Mouse (Mus musculus) heart, postnatal 14 days (tissue): ENCODE measurements around the gene Xcr1. TPM values are rescaled to one million over a fixed set of nuclear protein-coding genes. Genes with fewer than 3 reads are reported as not detected.

Experiments used
- DNase-seq, 2 experiments: peaks; one replicate each; pipeline ENCODE4 v3.0.0; 2021 to 2022
- intact Hi-C: fragments of 180-260 bp; cut with DNase I; formaldehyde crosslinking; loops from one replicate; pipeline ENCODE4 v1.15.1; 2025
- long read RNA-seq, 2 experiments: library from polyadenylated mRNA; stranded (forward); transcript quantifications; one replicate each; pipeline ENCODE4 v2.0.0; 2021
- total RNA-seq, 2 experiments: library from RNA; stranded (reverse); gene quantifications; 2 replicates each; pipeline ENCODE4 v1.2.3; 2021

The Xcr1 gene
- under 1 TPM in 1 of 2 experiments, not detected in 1; 0.05 TPM for total RNA-seq
- long read RNA-seq, experiment 1, full-length matches to known transcripts = 1 of 1 reads
- long read RNA-seq, experiment 1, partial matches to known transcripts = 0 of 1 reads
- long read RNA-seq, experiment 1, other reads (novel, unspliced or antisense) = 0 of 1 reads
- long read RNA-seq, experiment 2 = 0 reads

DNA sequence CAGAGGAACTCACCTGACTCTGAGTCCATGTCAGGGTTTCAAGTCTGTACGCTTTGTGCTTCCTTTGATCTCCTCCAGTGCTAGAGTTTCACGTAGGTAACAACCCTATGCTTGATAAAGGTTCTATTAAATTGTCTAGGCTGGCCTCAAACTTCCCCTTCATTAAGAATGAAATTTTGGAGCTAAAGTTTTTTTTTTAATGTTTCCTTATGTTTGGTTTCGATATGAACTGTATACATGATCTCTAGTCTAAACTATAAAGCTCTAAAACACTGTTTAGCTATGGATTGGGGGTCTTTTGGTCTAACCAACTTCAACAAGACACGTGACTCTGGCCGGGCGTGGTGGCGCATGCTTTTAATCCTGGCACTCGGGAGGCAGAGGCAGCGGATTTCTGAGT, at the start of gene Xcr1:
Xcr1 (minus strand) TSS at position 101 of the 400 bp plus-strand sequence.
- intact Hi-C loops = no loop called here
- no peak for DNase-seq

DNA sequence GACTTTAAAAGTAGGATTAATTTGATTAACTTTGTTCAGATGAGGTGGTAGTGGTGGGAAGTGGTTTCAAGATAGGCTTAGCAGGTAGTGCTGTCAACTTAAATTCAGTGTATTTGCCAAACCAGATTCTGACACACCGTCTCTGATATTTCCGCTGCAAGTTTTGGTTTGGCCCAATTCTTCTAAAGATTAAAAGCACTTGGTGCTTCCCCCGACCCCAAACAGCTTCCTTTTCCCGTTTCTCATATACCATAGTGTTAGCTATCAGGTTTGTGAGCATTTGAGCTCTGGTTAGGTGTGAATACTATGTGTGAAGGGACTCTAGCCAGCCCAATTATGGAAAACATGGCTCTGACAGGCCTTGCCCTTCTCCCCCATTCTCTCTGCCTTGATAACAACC, 10.2 kb upstream of the Xcr1 start:
- no peak for DNase-seq
- intact Hi-C loops = no loop called here

DNA sequence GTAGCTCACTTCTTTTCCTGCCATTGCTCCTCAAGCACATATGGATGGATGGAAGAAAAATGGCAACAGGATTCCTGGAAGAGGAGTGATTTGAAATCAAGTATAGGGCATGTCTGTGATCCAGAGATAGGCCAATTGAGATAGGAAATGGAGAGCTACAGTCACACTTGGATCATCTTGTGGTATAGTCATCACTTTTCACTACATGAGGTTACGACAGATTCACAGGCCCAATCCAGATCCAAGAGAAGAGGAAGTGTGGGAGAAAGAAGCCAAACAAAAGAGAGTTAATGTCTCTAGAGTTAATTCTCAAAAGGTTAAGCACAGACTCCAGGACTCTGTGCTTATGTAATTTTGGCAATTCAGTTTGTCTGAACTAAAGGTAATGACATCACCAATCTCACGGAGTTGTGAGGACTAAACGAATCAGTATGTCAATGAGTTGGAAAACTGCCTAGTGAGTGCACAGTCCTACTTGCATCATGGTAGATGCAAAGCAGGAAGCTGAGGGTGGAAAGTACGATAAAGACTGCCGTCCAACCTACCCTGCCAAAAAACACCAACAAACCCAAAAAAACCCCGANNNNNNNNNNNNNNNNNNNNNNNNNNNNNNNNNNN, 7.4 kb upstream of the Xcr1 start:
- no peak for DNase-seq
- intact Hi-C loops = no loop called here

DNA sequence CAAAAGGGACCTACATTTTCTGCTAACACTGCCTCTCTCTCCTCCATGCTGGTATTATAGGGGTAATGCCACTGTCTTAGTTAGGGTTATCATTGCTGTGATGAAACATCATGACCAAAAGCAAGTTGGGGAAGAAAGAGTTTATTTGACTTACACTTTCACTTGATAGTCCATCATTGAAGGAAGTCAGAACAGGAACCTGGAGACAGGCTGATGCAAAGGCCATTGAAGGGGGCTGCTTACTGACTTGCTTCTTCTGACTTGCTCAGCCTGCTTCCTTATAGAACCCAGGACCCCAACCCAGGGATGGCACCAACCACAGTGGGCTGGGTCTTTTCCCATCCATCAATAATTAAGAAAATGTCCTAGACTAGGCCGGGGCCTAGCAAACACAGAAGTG, 1.8 kb upstream of the Xcr1 start:
- DNase-seq = no peak
- intact Hi-C loops = no loop called here

DNA sequence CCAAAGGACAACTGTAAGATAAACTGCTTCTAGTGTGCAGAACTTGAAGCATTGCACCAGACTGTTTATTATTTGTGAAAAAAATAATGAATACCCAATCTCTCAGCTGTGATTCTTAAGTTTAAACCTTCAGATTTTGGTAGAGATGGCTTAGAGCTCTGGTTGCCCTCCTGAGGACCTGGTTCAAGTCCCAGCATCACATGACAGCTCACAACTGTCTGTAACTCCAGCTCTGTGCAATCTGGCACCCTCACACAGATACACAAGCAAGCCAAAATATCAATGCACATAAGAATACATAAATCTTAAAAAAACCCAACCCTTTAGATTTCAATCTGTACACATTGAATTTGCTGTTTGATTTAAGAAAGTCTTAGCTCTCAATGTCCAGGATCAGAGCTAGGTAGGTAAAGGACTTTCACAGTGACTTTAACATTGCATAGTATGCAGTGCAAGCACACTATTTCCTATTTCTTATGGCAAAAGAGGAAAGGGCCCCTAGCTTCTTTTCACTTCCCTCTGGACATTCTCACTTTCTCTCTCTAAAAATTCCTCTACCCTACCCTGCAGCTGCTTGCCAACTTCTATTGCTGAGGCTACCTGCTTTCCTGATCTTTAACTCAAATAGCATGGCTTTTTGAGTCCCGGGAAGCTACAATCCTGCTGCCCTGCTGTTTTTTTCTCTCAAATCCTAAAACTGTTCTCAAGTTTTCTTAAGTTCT, 1.2 kb upstream of the Xcr1 start:
- intact Hi-C loops = no loop called here
- DNase-seq = no peak

DNA sequence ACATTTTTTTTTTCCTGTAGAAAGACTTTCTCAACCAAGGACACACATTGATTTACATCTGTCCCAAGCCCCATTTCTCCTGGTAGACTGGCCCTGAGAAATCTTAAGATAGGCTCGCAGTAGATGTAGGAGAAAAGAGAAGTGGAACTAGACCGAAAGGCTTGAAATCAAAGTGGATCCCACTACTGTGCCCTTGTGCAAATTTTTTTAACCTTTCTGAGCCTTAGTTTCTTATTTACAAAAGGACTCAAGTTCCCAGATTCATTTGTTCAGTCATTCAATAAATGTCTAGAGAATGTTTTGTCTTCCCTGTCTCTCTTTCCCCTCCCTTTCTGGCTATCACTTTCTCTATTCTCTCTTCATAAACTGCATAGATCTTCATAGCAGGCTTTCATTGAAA, 5.0 kb downstream of the Xcr1 start:
- no peak for DNase-seq
- intact Hi-C loops = no loop called here

DNA sequence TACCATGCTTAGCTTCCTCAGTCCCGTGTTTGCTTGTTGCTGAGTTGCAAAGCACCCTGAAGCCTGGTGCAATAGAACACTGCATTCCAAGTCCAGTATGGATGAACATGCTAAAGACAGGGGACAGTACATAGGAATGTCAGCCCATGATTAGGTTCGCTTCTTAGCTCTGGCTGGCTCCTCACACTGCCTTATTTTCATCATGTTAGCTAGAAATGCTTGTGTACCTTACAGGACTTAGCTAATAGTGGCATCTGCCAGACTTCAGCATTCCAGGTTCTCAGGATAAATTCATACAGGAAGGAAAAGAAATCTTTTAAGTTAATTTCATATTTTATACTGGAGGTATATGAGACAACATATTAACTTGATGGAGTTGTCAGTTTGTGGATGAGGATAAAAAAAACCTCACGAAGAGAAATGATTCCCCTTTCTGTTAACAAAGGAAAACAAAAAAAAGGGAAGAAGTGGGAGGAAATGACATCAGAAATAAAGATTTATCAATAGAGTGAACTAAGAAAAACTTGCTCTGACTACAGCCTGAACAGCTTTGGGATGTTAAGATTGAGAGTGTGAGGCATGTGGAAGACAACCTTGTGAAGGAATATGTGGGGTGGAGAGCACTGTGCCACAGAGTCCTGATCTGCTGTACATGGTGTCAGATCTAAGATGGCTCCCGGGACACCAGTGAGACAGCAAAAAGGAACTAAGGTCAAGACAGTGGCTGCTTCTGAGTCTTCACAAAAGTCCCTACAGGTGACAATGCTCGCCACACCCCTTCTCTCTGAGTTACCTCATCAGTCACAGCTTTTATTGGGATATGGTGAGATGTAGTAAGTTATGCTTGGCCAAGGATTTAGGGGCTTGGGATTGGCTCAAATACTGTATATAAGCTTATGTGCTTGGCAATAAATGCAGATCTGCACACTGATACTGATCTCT, 9.1 kb downstream of the Xcr1 start:
- DNase-seq = no peak
- intact Hi-C loops = no loop called here

DNA sequence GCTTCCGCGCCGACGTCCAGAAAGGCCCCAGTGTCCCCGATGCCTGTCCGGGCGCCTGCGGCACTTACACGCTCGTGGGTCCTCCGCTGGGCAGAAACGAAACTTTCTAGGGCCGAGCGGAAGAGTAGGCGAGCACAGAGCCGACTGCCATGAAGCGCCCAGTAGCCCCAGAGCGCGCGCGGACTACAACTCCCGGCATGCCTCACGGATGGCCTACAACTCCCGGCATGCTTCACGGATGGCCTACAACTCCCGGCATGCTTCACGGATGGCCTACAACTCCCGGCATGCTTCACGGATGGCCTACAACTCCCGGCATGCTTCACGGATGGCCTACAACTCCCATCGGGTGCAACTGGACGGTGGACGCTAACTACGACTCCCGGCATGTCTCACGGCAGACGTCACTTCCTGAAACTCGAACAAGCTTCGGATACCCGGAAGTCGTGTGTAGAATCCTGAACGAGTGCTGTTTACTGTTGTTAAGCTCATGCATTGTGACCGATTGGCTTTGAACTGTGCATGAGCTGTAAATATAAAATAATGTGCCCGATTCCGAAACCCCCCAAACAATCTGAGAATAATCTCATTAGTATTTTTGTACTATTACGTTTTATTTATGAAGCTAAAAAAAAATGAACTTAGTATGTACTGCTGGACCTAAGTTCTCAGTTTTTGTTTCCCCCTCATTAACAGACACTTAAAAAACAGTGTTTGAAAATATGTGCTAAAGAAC, 9.9 kb downstream of the Xcr1 start, which contains the start of gene Fyco1:
Fyco1 (minus strand) TSS at position 187 of the 736 bp plus-strand sequence.
- intact Hi-C loops = no loop called here
- DNase-seq = peak; percentile 91 to 92

DNA sequence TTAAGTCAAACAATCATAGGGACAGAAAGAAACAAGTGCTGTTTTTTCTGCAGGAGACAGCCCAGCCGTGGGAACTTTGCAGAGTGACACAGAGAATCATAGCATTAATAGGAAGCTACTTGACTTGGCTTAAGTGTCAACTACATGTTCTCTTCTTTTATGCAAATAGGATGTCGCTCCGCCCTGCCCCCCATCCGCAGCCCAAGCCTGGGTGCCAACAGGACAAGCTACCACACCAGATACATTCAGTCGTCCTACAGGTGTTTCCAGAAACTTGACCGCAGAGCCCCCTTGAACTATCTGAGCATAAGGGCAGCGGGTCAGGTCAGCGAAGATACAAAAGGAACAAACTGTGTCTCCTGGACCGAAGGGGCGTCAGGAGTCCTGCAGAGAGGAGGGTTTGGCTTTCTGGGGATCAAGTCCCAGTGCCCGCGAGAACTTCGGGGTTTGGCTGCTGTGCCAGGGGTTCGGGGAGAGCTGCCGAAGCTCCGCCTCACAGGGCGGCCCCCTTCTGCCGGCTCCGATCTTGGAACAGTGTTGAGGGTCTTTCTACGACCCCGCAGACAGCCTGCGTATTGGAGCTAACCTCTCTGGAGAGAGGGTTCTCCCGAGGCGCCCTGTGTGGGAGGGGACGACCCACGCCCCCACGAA, 10.6 kb downstream of the Xcr1 start:
- intact Hi-C loops = no loop called here
- peak; percentile 61 to 71 for DNase-seq

DNA sequence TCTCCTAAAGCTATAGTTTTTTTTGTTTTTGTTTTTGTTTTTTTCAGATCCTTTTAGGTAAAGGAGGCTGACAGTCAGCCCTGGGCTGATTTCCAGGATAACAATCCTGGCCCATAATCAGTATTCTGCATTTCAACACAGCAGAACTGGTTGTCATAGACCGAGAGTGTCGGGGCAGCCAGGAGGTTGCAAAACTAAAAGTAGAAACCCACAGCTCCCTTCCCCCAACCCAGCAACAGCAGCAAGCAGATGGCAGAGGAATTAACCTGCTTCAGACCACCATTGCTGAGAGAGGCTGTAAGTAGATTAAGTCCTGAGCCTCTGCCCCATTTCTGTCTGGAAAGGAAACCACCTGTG, 11.1 kb downstream of the Xcr1 start:
- DNase-seq = peak; percentile 39 to 55
- intact Hi-C loops = no loop called here

DNA sequence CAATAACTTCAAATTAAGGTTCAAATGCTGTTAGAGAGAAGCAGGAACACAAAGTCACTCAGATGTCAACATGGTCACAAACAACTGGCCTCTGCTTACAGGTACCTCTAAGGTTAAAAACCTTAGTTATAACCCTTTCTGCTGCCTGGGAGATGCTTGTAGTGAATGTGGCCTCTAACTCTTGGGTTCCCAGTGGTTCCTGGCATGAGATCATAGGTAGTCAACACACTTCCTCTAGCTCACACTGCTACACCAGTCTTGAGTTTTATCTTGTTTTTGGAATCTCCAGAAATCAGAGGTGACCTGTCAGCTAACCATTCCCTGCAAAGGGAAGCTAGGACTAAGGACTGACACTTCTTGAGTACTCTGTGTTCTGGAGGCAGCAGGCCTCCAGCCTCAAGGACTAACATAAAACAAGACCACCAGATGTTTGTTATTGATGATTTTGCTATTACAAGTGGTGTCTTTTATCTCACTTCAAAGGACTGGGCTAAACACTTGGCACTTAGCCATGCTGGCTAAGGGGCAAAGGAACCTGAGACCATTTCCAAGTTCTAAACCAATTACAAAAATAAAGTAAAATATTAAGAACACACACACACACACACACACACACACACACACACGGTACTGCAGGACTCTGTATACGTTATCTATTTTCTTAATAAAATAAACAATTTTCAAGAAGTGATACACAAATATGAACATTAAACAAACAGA, 11.7 kb downstream of the Xcr1 start:
- intact Hi-C loops = loop anchor here (5.0 kb wide), 1 partner anchor 133 kb away; the partner anchor contains the start of gene Lztfl1
- DNase-seq = peak; percentile 18 to 26

DNA sequence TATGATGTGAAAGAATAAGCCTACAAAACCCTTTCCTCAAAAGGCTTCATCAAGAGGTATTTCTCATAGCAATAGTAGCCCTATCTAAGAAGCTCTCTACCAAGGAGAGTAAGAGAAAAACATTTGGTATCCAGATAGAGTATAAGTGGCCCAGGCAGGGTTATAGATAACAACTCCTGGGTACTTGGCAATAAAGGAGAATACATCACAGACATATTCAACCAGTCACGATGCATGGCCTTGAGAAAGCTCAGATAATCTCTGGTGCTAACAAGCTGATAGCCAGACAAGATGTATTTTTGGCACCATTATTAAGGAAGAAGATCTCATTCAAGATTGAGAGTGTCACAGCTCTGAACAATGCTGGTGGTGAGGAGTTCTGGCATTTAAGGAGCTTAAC, 15.3 kb downstream of the Xcr1 start:
- intact Hi-C loops = loop anchor here (5.0 kb wide), 1 partner anchor 129 kb away; the partner anchor contains the start of gene Lztfl1

DNA sequence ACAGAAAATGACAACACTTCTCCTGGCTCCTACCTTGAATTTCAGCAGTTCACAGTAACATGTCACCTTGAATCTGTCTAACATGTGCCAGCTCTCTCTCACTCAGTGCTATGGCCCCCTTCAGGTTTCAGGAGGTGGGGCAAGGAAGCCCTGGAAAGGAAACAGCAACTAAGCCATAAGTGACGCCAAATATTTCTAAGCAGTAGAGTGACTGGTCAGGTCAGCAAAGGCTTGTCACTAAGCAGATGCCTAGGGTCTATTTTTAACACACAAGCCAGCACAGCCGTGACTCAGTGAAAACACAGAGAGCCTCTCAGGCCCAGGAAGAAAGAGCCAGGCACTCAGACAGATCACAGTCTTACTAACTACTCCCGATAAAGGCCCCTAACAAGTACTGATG, 16.7 kb downstream of the Xcr1 start:
- intact Hi-C loops = loop anchor here (5.0 kb wide), 1 partner anchor 128 kb away; the partner anchor contains the start of gene Lztfl1
- peak; percentile 29 to 47 for DNase-seq

More for the DNA sequence above, 15.3 kb downstream of the Xcr1 start:
- no peak for DNase-seq

DNA sequence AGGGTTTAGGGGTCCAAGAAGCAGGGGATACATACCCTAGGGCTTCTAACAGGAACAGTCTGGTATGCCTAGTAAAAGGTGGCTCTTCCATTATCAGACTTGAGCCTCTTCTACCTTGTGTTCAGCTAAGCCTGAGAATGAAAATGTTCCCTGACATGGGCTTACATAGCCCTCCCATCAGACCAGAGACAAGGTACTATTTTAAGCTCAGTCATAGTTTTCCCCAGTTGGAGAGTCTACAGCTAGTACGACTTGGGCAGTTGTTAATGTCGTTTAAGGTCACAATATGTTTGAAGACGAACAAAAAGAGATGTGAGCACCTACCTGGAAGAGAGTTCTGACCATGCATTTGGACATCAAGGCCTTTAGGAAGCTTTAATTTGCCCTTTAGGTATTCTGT, 17.4 kb downstream of the Xcr1 start:
- DNase-seq = no peak
- intact Hi-C loops = no loop called here

DNA sequence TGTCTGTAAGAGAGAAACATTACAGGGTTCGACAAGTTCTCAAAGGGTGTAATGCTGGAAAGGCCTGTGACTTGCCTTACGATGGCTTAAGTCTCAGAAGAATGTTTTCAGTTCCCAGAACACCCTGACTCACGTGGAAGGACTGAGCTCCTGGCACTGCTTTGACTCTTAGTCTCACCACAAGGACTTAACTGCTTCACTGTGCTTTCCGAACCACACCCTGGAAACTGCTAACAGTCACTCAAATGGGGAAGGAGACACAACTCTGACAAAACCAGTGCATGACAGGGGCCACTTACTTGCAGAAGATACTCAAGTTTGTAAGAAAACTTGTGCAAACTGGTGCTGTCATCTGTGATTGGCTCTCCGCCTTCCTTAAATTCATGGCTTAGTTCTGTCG, 21.6 kb downstream of the Xcr1 start:
- intact Hi-C loops = no loop called here
- no peak for DNase-seq

DNA sequence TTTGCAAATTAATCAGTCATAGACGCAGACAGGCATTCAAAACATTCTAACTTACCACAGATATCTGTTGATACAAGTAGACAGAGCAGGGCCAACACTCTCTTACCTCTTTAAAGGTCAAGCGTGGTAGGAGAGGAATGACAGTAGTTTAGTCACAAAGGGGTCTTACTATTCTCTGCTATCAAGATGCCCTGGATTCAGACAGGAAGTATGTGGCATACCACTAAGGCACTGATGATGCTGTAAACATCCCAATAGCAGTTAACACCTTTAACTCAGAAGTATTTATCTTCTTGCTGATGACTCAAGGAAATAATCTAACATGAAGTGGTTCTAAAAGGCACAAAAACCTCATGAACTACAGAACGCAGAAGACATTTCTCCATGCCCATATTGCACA, 26.0 kb downstream of the Xcr1 start:
- no peak for DNase-seq
- intact Hi-C loops = no loop called here

DNA sequence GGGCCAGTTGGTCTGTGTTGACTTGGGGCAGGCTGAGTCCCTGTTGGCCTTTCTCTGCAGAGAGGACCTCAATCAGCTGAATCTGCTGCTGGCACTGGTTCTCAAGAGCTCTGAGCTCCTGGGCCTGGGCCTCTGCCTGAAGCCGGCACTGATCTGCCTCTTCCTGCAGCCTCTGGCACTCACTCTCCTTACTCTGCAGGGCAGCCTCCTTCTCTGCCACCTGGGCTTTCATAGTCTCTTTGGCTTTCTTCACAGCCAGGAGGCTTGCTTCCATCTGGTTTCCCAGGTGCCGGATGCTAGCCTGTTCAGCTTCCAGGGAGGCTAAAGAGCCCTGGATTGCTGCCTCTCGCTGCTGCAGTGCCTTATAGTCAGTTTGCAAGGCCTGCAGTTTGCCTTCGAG, 32.9 kb downstream of the Xcr1 start:
- no peak for DNase-seq
- intact Hi-C loops = no loop called here

DNA sequence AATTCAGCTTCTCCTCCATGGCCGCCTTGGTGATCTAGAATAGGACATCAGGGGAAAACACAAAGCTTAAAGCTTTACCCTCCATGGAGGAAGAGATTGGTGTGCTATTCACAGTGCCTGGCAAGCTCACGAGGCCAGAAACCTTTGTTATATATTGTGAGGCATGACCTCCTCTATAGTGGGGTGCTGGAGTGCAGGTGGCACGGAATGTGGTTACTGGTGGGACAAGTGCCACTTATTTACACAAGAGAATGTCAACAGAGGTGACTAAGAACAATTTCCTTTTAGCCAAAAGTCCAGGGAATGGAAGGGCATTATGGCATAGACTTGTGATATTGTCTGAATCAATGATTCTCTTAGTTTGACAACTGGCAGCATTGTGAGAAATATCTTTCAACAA, 35.2 kb downstream of the Xcr1 start:
- intact Hi-C loops = no loop called here
- no peak for DNase-seq

DNA sequence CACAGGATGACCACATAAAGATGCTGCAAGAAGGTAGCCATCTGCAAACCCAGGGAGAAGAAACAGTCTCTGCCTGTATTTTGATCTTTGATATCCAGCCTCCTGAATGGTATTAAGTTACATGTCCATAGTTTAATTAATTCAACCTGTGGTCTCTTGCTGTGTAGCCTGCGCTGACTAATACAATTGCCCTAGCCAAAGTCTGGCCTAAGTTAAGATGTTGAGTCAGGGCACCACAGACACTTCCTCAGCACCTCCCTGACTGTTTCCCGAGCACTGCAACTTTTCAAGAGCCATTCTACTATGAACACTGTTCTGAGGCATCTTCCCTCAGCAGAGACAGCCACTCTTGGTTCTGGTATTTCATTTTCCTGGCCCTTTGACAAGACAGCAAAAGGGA, 43.2 kb downstream of the Xcr1 start:
- no peak for DNase-seq
- intact Hi-C loops = no loop called here
